Mouse (Mus musculus) lung, embryonic 14.5 days (tissue): ENCODE measurements around the gene Flywch2. TPM values are rescaled to one million over a fixed set of nuclear protein-coding genes. Genes with fewer than 3 reads are reported as not detected.

Source experiments
- ATAC-seq: fragments of 200-750 bp; cut with Nextera tagmentation; 2 replicates; pipeline ENCODE4 v1.8.0; 2017; ENCODE audit warnings: mild to moderate bottlenecking, moderate TSS enrichment, moderate library complexity; ENCODE audit not compliant: insufficient read depth
- DNase-seq: peaks from one replicate; pipeline ENCODE4 v3.0.0-alpha.2; 2015
- H3K27ac ChIP-seq: fragments of 300-500 bp; sonication (generic); 2 replicates; pipeline ENCODE4 v1.5.1; 2014; ENCODE audit warnings: low read depth, mild to moderate bottlenecking, moderate library complexity
- H3K27me3 ChIP-seq: fragments of 300-500 bp; sonication (generic); 2 replicates; pipeline ENCODE4 v1.6.1; 2014; ENCODE audit warnings: low read length, control low read depth; ENCODE audit not compliant: insufficient read depth
- H3K36me3 ChIP-seq: fragments of 300-500 bp; sonication (generic); 2 replicates; pipeline ENCODE4 v1.6.1; 2014; ENCODE audit warnings: control low read depth; ENCODE audit not compliant: insufficient read depth
- H3K4me1 ChIP-seq: fragments of 300-500 bp; sonication (generic); 2 replicates; pipeline ENCODE4 v1.6.1; 2014; ENCODE audit warnings: antibody characterized with exemption, control low read depth; ENCODE audit not compliant: insufficient read depth
- H3K4me2 ChIP-seq: fragments of 300-500 bp; sonication (generic); 2 replicates; pipeline ENCODE4 v1.6.1; 2014; ENCODE audit warnings: mild to moderate bottlenecking
- H3K4me3 ChIP-seq: fragments of 300-500 bp; sonication (generic); 2 replicates; pipeline ENCODE4 v1.5.1; 2014; ENCODE audit warnings: low read depth, low read length
- H3K9ac ChIP-seq: fragments of 300-500 bp; sonication (generic); 2 replicates; pipeline ENCODE4 v1.6.1; 2014
- H3K9me3 ChIP-seq: fragments of 300-500 bp; sonication (generic); 2 replicates; pipeline ENCODE4 v1.6.1; 2016; ENCODE audit warnings: low read depth, low read length, control low read depth
- CTCF ChIP-seq: IDR thresholded peaks from 2 replicates; pipeline ENCODE4 v1.5.1; 2016; ENCODE audit warnings: antibody characterized with exemption, low read depth
- WGBS: fragments of 180-500 bp; shearing (Covaris S2); extraction: QIAGEN DNeasy Blood & Tissue Kit; methylation state at CpG from one replicate; pipeline ENCODE4 v1.1.7; 2014; 5-methylcytosine and 5-hydroxymethylcytosine counted together
- polyA plus RNA-seq: library from polyadenylated mRNA; unstranded; fragments of >200 nt; fragmentation: Nextera tagmentation; extraction: Ambion mirVana; gene quantifications from 2 replicates; pipeline ENCODE4 v1.2.1, GENCODE M21; 2014

Gene Flywch2
- polyA plus RNA-seq, 1 experiment from 2014 or later, result 28.4 TPM

- Histone ChIP-seq H3K36me3 (no peaks in the 10 kb centered on the region), H3K4me2 (peak within 1 kb of the TSS; percentile 57), H3K9me3 (no peaks in the 10 kb centered on the region), H3K4me3 (peak within 1 kb of the TSS; percentile 26), H3K9ac (peak within 1 kb of the TSS; percentile 36; the same call in 1 of the 2 replicates), H3K27ac (no peak within 1 kb of the TSS), H3K27me3 (peaks cover 74% of the 10 kb centered on the region), H3K4me1 (peaks cover 6% of the 10 kb centered on the region; the same call in 1 of the 2 replicates)
- peak; percentile 22 for DNase-seq
- ATAC-seq, result no peak
- WGBS, result under 1% methylated on average over 45 of the region's 45 CpGs
- TF ChIP-seq CTCF, result no peak
Observed at GRCm38 (mm10) chr17:23745301-23746251, 40.3 kb downstream of the Flywch2 start, which contains the start of gene Kremen2. Kremen2 (minus strand) TSS chr17:23745833.

GRCm38 (mm10) chr17:23744651-23745050 is 41.2 kb downstream of the Flywch2 start:
- 2% methylated on average over 14 of the region's 14 CpGs for WGBS
- Histone ChIP-seq H3K9ac (no peak overlapping the region), H3K36me3 (no peaks in the 10 kb centered on the region), H3K27ac (no peak overlapping the region), H3K4me1 (peaks cover 8% of the 10 kb centered on the region; the same call in 1 of the 2 replicates), H3K4me3 (no peak overlapping the region), H3K4me2 (peak overlapping the region; percentile 57; the same call in 1 of the 2 replicates), H3K9me3 (no peaks in the 10 kb centered on the region), H3K27me3 (peaks cover 75% of the 10 kb centered on the region)
- DNase-seq (no peak), ATAC-seq (no peak)
- no peak for TF ChIP-seq CTCF

- Histone ChIP-seq H3K4me1 (peaks cover 8% of the 10 kb centered on the region; the same call in 1 of the 2 replicates), H3K27ac (no peak overlapping the region)
Observed at GRCm38 (mm10) chr17:23744076-23744475, 41.8 kb downstream of the Flywch2 start.

DNA sequence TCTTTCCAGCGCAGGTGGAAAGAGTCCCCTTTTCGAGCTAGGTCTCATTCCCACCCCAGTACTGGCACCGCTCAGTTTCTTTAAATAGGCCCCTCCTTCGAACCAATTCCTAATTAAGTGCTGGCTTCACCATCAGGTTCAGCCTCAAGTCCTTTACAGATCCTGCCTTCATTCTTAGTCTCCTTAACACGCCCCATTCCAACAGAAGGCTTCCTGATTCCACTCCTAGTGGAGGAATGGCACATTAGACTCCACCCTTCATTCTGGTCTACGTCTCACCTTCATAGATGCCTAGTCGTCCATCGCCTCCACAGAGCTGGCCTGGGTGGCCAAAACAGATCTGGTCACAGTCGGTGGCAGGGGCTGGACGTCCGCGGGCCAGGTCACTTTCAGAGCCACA is 42.9 kb downstream of the Flywch2 start:
- no peak overlapping the region for H3K4me2 ChIP-seq
- no peaks in the 10 kb centered on the region for H3K36me3 ChIP-seq
- 57% methylated on average over 12 of the region's 12 CpGs for WGBS
- H3K9ac ChIP-seq, result no peak overlapping the region
- DNase-seq, result no peak
- no peak overlapping the region for H3K4me3 ChIP-seq
- TF ChIP-seq CTCF, result no peak
- no peaks in the 10 kb centered on the region for H3K9me3 ChIP-seq
- peaks cover 11% of the 10 kb centered on the region for H3K4me1 ChIP-seq
- no peak for ATAC-seq
- no peak overlapping the region for H3K27ac ChIP-seq
- H3K27me3 ChIP-seq, result peaks cover 70% of the 10 kb centered on the region

More at GRCm38 (mm10) chr17:23744076-23744475, 41.8 kb downstream of the Flywch2 start:
- peak; percentile 55 for DNase-seq
- Histone ChIP-seq H3K36me3 (no peaks in the 10 kb centered on the region), H3K4me3 (no peak overlapping the region), H3K27me3 (peaks cover 75% of the 10 kb centered on the region), H3K4me2 (no peak overlapping the region), H3K9ac (no peak overlapping the region), H3K9me3 (no peaks in the 10 kb centered on the region)
- WGBS, result 20% methylated on average over 8 of the region's 8 CpGs
- ATAC-seq, result no peak
- TF ChIP-seq CTCF, result no peak

DNA sequence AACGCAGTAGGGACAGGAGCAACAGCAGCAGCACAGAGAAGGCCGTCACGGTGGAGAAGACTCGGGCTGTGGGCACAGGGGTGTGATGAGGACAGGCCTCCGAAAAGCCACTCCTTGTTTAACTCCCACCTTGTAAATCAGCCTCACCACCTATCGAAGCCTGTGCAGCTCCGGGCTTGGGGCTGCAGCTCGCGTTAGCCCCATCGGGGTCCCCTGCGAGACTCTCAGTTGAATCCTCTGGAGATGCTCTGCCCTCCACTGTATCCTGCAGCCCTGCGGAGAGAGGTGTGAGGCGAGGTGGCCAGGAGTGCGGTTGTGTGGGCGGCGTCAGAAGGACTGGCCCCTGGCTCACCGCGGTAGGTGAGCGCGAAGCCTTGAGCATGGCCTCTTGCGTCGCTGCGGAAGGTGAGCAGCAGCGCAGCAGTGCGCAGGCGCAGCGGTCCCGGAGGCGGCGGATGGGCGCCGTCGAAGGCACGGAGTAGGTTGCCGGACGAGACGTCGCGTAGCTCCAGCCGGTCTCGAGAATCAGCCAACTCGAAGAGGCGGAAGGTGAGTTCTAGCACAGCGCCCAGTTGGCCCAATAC is 43.6 kb downstream of the Flywch2 start:
- ATAC-seq (no peak), DNase-seq (peak; percentile 39)
- Histone ChIP-seq H3K4me3 (peak overlapping the region; percentile 8), H3K9me3 (no peaks in the 10 kb centered on the region), H3K9ac (no peak overlapping the region), H3K27me3 (peaks cover 65% of the 10 kb centered on the region), H3K27ac (no peak overlapping the region), H3K4me1 (peaks cover 11% of the 10 kb centered on the region), H3K36me3 (peaks cover 4% of the 10 kb centered on the region), H3K4me2 (peak overlapping the region; percentile 24)
- no peak for TF ChIP-seq CTCF
- WGBS, result 7% methylated on average over 44 of the region's 44 CpGs

- H3K4me1 ChIP-seq, result peaks cover 11% of the 10 kb centered on the region
- ATAC-seq (no peak), DNase-seq (no peak)
- H3K4me3 ChIP-seq, result peak overlapping the region; percentile 8; the same call in 1 of the 2 replicates
- no peak overlapping the region for H3K9ac ChIP-seq
- H3K27ac ChIP-seq, result no peak overlapping the region
- 46% methylated on average over 38 of the region's 38 CpGs for WGBS
- no peaks in the 10 kb centered on the region for H3K9me3 ChIP-seq
- H3K27me3 ChIP-seq, result peaks cover 60% of the 10 kb centered on the region
- TF ChIP-seq CTCF, result no peak
- no peak overlapping the region; the same call in 1 of the 2 replicates for H3K4me2 ChIP-seq
- H3K36me3 ChIP-seq, result peaks cover 11% of the 10 kb centered on the region
Observed at GRCm38 (mm10) chr17:23741359-23742209, 44.3 kb downstream of the Flywch2 start.
